Mouse (Mus musculus): ENCODE data around the gene Slc19a1.

Gene Slc19a1

DNA sequence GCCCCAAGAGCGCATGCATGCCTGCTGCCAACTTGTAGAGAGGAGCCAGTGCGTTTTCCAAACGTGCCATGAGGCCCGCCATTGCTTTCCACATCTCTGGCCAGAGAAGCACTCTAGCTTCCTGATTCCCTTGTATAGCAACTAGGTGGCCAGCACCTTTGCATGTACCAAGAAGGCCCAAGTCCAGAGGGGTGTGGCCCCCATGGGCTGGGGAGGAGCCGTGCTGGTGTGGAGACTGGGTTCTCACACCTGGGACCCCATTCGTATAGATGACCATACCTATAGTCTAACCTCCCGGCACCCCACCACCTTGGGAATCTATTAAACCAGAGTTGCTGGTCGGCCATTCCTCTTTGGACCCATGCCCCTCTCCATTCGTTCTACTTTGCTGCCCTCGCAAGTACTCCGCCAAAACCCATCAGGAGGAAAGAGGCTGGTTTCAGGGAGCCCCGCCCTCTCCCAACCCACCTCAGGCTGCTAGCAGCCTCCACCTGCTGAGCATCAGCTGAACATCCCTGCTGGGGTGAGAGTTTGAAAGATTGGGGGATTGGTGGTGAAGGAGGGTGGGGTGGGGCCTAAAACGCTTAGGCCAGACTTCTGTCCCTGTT lies at the start of gene Slc19a1:
Gene Slc19a1, plus strand, starts transcription at position 474 of the 608 bp plus-strand sequence.
- in situ Hi-C loops (cut with MboI, MseI): no loop called here

DNA sequence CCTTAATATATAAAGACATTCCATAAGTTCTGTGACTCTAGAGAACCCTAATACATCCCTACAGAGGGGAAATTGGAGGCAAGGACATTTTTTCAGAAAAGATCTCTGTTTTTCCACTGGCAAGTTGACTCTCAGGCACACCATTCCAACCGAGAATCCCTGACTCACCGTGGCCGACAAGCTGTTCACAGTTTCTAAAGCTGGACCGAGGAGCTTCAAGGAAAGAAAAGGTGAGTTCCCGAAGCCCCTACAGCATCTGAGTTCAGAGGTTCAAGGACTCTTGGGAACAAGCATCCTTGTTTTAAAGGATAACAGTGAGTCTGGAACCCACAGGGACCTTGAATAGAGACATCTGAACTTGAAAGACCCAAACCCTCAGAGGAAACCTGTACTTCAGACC lies 43.5 kb upstream of the Slc19a1 start:
- in situ Hi-C loops (cut with MboI, MseI): no loop called here

DNA sequence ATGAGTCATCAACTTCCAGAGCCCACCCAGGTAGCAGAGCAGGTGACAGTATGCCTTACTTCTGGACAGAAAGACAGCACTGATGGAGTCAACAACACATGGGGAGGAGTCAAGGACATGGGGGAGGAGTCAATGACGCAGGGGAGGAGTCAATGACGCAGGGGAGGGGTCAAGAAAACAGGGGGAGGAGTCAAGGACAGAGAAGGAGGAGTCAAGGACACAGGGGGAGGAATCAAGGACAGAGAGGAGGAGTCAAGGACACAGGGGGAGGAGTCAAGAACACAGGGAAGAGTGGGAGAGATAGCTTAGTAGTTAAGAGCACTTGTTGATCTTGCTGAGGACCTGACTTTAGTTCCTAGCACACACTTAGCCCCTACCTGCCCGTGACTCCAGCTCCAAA lies 39.6 kb upstream of the Slc19a1 start:
- in situ Hi-C loops (cut with MboI, MseI): no loop called here

- in situ Hi-C loops (cut with MboI, MseI): no loop called here
Measured at GRCm38 (mm10) chr10:76997759-76998513, 34.1 kb upstream of the Slc19a1 start.

DNA sequence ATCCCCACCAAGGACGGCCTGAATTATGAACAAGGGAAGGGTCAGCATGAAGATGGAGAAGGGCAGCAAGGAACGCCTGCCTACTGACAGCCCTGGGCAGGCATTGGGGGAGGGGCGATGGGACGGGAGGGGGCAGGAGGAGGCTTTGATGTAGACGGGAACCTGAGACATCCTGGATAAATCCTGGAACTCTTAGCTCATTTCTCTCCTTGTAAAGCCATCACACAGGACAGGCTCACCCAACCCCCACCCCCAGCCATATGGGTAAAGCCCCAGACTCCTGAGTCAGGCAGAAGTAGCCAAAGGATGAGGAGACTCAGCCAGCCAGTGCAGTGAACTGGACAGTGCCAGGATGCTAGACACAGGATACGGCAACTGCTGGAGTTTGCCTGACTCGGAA lies 27.1 kb upstream of the Slc19a1 start:
- in situ Hi-C loops (cut with MboI, MseI): loop anchor here in 1 of 2 experiments (25.0 kb wide), 1 partner anchor 218 kb away; no protein-coding TSS in a partner anchor

DNA sequence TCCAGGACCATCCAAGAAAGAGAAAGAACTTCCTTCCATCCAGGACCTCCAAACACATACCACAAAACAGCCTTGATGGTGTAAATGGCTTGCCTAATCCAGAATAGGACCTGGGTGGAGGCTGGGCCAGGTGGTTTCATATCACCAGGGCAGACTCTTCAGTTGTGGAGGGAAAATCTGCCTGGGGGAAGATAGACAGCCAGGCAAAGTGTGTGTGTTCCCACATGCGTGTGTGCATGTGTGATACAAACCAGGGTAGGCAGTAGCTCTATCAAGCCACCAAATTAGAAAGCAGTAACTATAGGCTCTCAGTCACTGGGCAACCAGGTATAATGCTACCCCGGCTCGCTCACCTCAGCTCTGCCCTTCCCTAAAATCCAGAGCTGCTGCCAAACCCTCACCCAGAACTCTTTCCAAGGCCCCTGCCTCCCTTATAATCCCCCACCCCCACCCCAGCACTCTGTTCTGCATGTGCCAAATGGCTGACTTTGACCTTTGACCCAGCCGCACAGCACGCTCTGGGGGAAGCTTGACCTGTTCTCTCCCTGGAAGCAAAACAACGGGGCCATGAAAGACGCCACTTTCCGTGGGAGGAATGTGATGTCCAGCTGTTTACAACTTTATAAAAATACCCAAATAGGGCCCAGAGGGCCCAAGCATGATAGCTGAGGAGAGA lies 24.5 kb upstream of the Slc19a1 start:
- in situ Hi-C loops (cut with MboI, MseI): loop anchor here in 1 of 2 experiments (25.0 kb wide), 1 partner anchor 220 kb away; no protein-coding TSS in a partner anchor

DNA sequence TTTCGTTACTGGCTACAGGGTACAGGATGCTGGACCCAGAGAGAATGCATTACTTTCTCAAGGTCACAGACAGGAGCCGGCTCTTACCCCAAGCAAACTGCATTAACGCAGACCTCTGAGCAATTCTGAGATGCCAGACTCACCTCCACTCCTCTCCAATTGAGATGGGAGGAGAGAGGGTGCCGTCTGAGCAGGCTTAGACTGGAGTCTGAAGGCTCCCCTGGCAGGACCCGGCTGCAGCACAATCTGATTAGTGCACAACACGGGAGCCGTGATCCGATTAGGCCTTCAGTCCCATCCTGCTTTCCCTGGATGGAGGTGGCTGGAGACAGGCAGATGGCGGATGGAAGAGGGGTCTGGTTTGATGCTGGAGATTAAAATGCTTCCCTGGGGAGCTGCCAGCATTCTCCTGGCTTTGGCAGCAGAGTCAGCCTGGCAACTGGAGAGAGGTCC lies 23.9 kb upstream of the Slc19a1 start:
- in situ Hi-C loops (cut with MboI, MseI): loop anchor here in 1 of 2 experiments (25.0 kb wide), 1 partner anchor 221 kb away; no protein-coding TSS in a partner anchor

DNA sequence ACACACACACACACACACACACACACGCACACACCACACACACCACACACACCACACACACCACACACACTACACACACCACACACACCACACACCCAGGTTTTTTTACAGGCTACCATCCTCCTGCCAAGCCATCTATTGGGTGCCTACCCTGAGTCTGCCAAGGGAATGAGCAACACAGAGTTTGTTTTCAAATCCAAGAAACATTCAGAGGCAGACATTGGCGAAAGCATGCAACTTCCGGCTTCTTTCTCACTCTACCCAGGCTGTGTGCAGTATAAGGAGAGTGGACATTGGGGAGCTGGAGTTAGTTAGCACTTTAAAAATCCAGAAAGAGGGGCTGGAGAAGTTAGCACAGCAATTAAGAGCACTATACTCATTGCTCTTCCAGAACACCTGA lies 23.3 kb upstream of the Slc19a1 start:
- in situ Hi-C loops (cut with MboI, MseI): loop anchor here in 1 of 2 experiments (25.0 kb wide), 1 partner anchor 221 kb away; no protein-coding TSS in a partner anchor

DNA sequence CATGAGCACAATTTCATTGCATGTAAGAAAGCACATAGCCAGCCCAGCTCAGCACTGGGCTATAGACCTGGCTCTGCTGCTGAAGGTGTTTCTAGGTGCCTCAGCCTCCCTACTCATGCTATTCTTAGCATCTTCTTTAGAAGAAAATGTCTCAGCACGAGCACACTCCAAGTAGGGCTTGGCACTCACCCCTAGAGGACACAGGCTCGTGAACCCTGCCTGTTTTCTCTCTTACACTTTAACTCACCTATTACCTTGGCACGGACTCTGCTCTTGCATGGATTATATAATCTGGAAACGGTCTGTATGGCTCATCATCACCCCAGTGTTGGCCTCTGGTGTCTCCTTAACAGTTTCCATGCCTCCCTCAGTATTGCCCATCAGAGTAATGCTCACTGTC lies 20.4 kb upstream of the Slc19a1 start:
- in situ Hi-C loops (cut with MboI, MseI): loop anchor here in 1 of 2 experiments (25.0 kb wide), 1 partner anchor 224 kb away; no protein-coding TSS in a partner anchor

GRCm38 (mm10) chr10:77016080-77016479 lies 16.0 kb upstream of the Slc19a1 start:
- in situ Hi-C loops (cut with MboI, MseI): loop anchor here (5.0 to 25.0 kb wide), 2 partner anchors 179 to 229 kb away; no protein-coding TSS in a partner anchor

- in situ Hi-C loops (cut with MboI, MseI): loop anchor here (5.0 to 25.0 kb wide), 2 partner anchors 179 to 229 kb away; no protein-coding TSS in a partner anchor
Measured at GRCm38 (mm10) chr10:77016499-77016898, 15.5 kb upstream of the Slc19a1 start.

DNA sequence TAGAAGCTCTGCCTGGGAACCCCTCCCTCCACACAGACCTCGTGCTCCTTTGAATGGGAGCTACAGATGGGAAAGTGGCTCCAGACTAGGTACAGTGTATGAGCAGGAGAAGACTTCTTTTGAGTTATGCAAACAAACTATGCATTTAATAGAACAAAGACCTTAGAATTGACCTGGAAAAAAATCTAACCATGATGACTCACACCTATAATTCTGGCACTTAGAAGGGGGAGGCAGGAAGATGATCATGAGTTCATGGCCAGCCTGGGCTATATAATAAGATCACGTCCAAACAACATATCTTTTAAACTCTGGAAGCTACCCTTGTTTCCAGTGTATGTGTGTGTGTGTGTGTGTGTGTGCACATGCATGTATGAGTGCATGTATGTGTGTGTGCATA lies 15.0 kb upstream of the Slc19a1 start:
- in situ Hi-C loops (cut with MboI, MseI): loop anchor here (5.0 to 25.0 kb wide), 2 partner anchors 180 to 230 kb away; no protein-coding TSS in a partner anchor

GRCm38 (mm10) chr10:77017662-77018061 lies 14.4 kb upstream of the Slc19a1 start:
- in situ Hi-C loops (cut with MboI, MseI): loop anchor here (5.0 to 25.0 kb wide), 2 partner anchors 180 to 230 kb away; no protein-coding TSS in a partner anchor

DNA sequence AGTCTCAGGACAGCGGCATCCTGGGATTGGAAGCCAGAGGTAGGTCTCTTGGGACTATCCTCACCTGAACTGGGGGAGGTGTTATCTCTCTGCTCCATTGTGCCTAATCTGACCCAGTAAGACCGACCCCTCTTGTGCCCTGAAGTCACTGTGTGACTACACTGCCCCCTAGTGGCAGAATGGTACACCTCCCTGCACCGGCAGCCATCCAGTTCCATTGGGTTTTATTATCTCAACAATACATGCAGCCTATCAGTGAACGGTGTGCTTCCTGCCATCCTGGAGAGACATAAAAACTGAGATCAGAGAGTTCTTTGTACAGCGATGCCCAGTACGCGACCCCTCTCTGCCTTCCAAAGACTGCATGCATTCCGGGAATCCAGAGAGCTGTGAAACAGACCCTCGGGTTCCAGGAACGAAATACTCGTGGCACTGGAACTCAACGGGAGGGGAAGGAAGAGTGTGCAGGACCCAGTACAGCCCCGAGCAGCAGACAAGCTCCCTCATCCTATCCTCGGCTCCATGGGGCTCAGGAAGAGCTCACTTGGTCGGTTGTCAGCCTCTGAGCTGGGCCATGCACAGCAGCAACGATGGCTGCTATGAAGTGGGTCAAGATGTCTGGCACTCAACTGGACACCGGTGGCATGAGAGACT lies 10.5 kb upstream of the Slc19a1 start:
- in situ Hi-C loops (cut with MboI, MseI): loop anchor here (10.0 to 25.0 kb wide), 3 partner anchors 234 to 1437 kb away; partner anchors contain the start of gene Ggt5 (in 1 of the 2)

DNA sequence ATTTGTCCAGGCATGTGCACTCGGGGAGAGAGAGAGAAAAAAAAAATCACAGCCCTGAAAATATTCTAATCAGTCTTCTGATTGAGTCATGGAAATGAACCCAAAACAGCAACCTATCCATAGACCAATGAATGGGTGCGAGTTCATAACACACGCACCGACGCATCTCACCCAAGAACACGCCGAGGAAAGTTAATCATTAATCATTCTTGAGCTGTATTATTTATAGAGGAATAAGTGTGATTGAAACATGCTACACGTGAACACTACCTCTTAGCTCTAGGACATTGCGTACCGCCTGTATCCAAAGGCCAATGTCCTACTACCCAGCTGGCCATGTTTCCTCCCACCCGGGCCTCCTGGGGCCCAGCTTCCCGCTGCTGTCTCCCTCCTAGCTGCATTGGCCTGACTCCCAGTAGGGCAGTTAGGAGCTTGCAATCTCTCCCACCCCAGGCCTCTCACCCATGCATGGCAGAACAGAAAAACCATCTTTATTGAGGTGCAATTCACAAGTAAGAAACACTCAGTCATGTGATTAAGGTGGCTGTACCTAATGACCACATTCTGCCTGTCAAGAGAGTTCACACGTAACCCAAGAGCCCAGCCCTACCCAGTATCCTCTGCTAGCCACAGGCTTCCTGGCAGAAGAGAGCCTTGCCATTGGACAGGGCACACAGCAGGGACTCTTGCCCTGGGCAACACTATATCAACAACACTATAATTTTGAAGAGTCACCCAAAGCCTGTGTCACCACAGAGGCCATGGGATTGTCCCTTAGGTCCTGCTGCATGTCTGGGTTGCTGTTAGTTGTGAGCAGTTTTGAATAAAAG lies 9.5 kb upstream of the Slc19a1 start:
- in situ Hi-C loops (cut with MboI, MseI): loop anchor here (10.0 to 25.0 kb wide), 3 partner anchors 235 to 1438 kb away; partner anchors contain the start of gene Ggt5 (in 1 of the 2)

DNA sequence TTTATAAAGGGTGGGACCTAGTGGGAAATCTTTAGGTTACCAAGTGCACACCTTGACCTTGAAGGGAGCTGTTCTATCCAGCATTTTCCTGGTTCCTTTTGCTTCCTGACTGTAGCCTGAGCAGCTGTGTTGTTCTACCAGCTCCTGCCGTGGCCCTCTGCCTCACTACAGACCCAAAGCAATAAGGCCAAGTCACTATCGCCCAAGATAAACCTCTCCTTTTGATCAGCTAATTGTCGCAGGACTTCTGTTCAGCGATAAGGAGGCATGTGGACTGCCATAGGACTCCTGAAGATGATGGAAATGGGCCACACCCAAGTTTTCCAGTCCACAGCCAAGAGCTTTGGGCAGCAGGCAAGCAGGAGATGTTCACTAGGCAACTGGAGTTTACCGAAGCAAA lies 7.8 kb upstream of the Slc19a1 start:
- in situ Hi-C loops (cut with MboI, MseI): loop anchor here (10.0 to 25.0 kb wide), 3 partner anchors 237 to 1439 kb away; partner anchors contain the start of gene Ggt5 (in 1 of the 2)

GRCm38 (mm10) chr10:77026944-77027343 lies 5.1 kb upstream of the Slc19a1 start:
- in situ Hi-C loops (cut with MboI, MseI): loop anchor here (10.0 kb wide), 2 partner anchors 482 to 1442 kb away; partner anchors contain the start of gene Ggt5 (in 1 of the 2)

GRCm38 (mm10) chr10:77028782-77029296 lies 3.2 kb upstream of the Slc19a1 start:
- in situ Hi-C loops (cut with MboI, MseI): loop anchor here (10.0 kb wide), 2 partner anchors 484 to 1444 kb away; partner anchors contain the start of gene Ggt5 (in 1 of the 2)

DNA sequence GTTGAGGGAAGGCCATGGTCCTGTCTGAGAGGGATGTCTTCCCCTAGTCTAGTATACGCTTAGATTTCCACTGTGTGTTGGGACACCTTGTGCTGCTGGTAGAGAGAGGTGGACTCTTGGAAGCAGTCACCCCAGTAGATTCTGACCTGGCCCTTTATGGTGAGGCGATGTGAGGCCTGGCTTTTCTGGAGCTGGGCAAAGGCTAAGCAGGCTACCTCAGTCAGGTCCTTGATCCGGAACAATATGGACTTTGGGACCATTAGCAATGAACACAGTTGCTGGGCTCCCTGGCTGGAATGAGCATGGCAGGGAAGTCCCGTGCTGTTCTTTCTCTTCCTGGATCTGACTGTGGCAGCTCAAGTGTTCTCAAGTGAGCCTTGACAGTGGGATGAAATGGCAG lies 2.3 kb upstream of the Slc19a1 start:
- in situ Hi-C loops (cut with MboI, MseI): loop anchor here (10.0 kb wide), 2 partner anchors 485 to 1445 kb away; partner anchors contain the start of gene Ggt5 (in 1 of the 2)
